Mouse (Mus musculus): ENCODE results near the gene Zic4. TPM values are rescaled to one million over a fixed set of nuclear protein-coding genes. Genes with fewer than 3 reads are reported as not detected.

Zic4 gene
- polyA plus RNA-seq, 1 experiment: not detected

DNA sequence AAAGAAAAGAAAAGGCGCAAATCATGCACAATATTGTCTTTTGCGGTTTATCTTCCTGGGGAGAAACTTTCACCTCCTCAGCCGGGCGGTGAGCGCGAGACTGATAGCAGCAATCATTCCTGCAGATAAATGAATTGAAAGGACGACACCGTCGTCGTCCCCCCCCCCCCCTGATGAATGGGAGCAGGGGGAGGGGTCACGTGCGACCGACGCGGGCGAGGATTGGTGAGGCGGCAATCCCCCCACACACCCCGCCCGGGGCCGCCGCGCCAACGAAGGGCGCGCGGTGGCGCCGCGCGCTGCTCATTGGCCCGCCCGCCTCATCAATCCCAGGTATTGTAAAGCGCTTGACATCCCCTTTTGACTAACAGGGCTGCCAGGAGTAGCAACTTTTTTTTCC lies 3.5 kb downstream of the Zic4 start, which contains the start of gene Zic1:
Zic1 (minus strand) TSS at position 147 of the 400 bp plus-strand sequence.
- no peak within 1 kb of the TSS for H3K27ac ChIP-seq (ENCODE audit: insufficient read depth, low read length)
- no peaks in the 10 kb centered on the region for H3K4me1 ChIP-seq (ENCODE audit: control insufficient read depth, insufficient read depth, low read length)
- peak within 1 kb of the TSS; percentile 38; the same call in 1 of the 2 replicates for H3K9ac ChIP-seq (ENCODE audit: low read depth, poor library complexity, severe bottlenecking)
- peak within 1 kb of the TSS; percentile 56 for H3K4me3 ChIP-seq (ENCODE audit: low read depth, low read length)
- no peaks in the 10 kb centered on the region for H3K9me3 ChIP-seq (replicated peaks; ENCODE audit: control insufficient read depth, insufficient read depth, low read length, poor library complexity, severe bottlenecking)
- H3K36me3 ChIP-seq (ENCODE audit: control insufficient read depth, insufficient read depth, low read length, poor library complexity, severe bottlenecking): no peaks in the 10 kb centered on the region
- no peak for TF ChIP-seq CTCF (IDR thresholded peaks at IDR 0.05; ENCODE audit: low read depth, low read length)
- no peak for TF ChIP-seq POLR2A (IDR thresholded peaks at IDR 0.05; ENCODE audit: insufficient read depth, low read length)
- no peak for TF ChIP-seq EP300 (IDR thresholded peaks at IDR 0.05; ENCODE audit: insufficient read depth, low read depth, low read length)
- peaks cover 46% of the 10 kb centered on the region for H3K27me3 ChIP-seq (ENCODE audit: control insufficient read depth, insufficient read depth, low read length, poor library complexity, severe bottlenecking)

DNA sequence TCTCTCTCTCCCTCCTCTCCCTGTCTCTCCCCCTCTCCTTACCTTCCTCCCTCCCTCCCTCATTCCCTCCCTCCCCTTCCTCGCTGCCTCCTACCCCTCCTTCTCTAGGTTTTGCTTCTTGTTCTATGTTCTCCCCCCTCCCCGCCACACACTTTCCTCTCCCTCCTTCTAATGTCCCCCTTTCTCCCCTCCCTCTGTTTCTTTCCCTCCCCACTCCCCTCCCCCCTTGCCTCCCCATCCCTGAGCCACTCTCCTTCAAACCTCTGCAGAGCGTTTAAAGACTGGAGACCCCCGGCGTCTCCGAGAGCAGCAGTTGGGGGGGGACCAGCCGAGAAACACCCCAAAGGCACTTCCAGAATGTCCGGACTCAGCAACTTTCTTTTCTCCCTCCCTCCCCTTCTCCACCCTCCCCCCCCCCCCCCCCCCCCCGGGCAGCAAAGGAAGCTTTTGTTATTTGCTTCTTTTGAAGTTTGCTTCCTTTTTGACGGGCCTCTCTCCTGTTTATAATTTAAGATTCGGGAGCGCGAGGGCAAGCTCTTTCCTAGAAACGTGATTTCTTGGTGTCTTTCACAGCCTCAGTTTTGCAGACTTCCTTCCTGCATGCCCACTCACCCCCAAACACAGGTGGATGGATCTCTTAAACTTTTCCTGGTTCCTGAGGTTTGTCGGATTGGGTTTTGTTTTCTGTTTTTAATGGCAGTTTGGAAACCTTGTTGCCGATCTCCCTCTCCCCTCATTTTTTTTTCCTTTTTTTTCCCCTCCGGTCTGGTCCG lies 4.2 kb downstream of the Zic4 start:
- Histone ChIP-seq H3K27ac (ENCODE audit: insufficient read depth, low read length) (no peak overlapping the region), H3K9me3 (replicated peaks; ENCODE audit: control insufficient read depth, insufficient read depth, low read length, poor library complexity, severe bottlenecking) (no peaks in the 10 kb centered on the region), H3K9ac (ENCODE audit: low read depth, poor library complexity, severe bottlenecking) (no peak overlapping the region), H3K4me3 (ENCODE audit: low read depth, low read length) (peak overlapping the region; percentile 30; the same call in 1 of the 2 replicates), H3K36me3 (ENCODE audit: control insufficient read depth, insufficient read depth, low read length, poor library complexity, severe bottlenecking) (no peaks in the 10 kb centered on the region), H3K27me3 (ENCODE audit: control insufficient read depth, insufficient read depth, low read length, poor library complexity, severe bottlenecking) (peaks cover 44% of the 10 kb centered on the region), H3K4me1 (ENCODE audit: control insufficient read depth, insufficient read depth, low read length) (no peaks in the 10 kb centered on the region)
- TF ChIP-seq EP300 (IDR thresholded peaks at IDR 0.05; ENCODE audit: insufficient read depth, low read depth, low read length): no peak
- TF ChIP-seq CTCF (IDR thresholded peaks at IDR 0.05; ENCODE audit: low read depth, low read length): no peak
- TF ChIP-seq POLR2A (IDR thresholded peaks at IDR 0.05; ENCODE audit: insufficient read depth, low read length): no peak

DNA sequence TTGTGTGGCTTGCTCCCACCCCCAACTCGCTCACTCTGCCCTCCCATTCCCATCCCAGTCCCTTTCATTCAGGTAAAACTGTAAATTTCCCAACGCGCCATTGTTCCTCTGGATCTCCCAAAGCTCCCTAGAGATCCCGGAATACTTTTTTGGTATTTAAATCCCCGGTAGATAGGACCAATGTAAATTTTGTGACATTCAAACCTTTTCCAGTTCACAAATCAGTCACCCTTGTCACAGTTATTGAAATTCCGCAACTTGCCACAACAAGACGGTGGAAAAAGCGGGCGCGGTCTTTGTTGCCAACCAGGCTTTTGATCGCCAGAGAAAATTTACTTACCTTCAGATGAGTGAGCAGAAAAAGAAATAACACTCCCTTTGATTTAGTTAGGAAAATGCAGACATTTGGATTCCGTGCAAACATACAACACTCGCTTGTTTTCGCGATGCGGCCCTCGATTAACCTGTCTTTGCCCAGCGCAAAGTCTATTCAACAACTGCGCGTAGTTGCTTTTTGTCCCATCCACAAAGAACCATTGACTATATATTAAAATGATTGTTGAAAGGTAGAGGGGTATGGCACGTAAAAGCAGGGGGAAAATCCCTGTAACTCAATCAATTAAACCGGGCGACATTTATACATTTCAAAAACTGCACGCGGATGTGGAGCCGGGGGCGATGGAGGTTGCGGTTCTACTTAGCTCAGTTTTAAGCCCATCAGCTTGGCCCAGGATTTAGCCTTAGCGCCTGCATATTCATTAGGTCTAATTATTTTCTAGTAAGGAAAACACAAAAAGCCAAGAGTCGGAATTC lies 5.0 kb downstream of the Zic4 start:
- Histone ChIP-seq H3K36me3 (ENCODE audit: control insufficient read depth, insufficient read depth, low read length, poor library complexity, severe bottlenecking) (no peaks in the 10 kb centered on the region), H3K9ac (ENCODE audit: low read depth, poor library complexity, severe bottlenecking) (no peak overlapping the region), H3K27ac (ENCODE audit: insufficient read depth, low read length) (no peak overlapping the region), H3K4me3 (ENCODE audit: low read depth, low read length) (no peak overlapping the region), H3K4me1 (ENCODE audit: control insufficient read depth, insufficient read depth, low read length) (no peaks in the 10 kb centered on the region), H3K9me3 (replicated peaks; ENCODE audit: control insufficient read depth, insufficient read depth, low read length, poor library complexity, severe bottlenecking) (no peaks in the 10 kb centered on the region), H3K27me3 (ENCODE audit: control insufficient read depth, insufficient read depth, low read length, poor library complexity, severe bottlenecking) (peaks cover 43% of the 10 kb centered on the region)
- no peak for TF ChIP-seq EP300 (IDR thresholded peaks at IDR 0.05; ENCODE audit: insufficient read depth, low read depth, low read length)
- no peak for TF ChIP-seq CTCF (IDR thresholded peaks at IDR 0.05; ENCODE audit: low read depth, low read length)
- TF ChIP-seq POLR2A (IDR thresholded peaks at IDR 0.05; ENCODE audit: insufficient read depth, low read length): no peak

DNA sequence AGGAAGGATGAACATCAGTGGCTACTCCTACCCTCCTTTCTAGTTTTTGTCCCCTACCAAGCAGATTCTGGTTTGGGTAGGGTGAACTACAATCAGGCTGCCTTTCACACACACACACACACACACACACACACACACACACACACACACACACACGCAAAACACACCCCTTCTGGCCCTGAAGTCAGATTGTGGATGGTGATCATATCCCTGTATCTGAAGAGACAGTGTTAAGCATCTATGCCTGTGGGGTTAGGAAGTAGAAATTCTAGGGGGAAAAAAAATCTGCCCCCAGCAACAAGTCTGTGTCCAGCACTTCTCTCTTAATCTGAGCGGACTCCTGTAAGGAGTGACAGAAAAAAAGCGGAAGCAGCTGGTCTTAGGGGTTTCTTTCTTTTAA lies 5.9 kb downstream of the Zic4 start:
- no peak overlapping the region for H3K4me3 ChIP-seq (ENCODE audit: low read depth, low read length)
- no peaks in the 10 kb centered on the region for H3K36me3 ChIP-seq (ENCODE audit: control insufficient read depth, insufficient read depth, low read length, poor library complexity, severe bottlenecking)
- H3K9ac ChIP-seq (ENCODE audit: low read depth, poor library complexity, severe bottlenecking): no peak overlapping the region
- peaks cover 38% of the 10 kb centered on the region for H3K27me3 ChIP-seq (ENCODE audit: control insufficient read depth, insufficient read depth, low read length, poor library complexity, severe bottlenecking)
- no peaks in the 10 kb centered on the region for H3K9me3 ChIP-seq (replicated peaks; ENCODE audit: control insufficient read depth, insufficient read depth, low read length, poor library complexity, severe bottlenecking)
- H3K27ac ChIP-seq (ENCODE audit: insufficient read depth, low read length): no peak overlapping the region
- H3K4me1 ChIP-seq (ENCODE audit: control insufficient read depth, insufficient read depth, low read length): no peaks in the 10 kb centered on the region
- TF ChIP-seq POLR2A (IDR thresholded peaks at IDR 0.05; ENCODE audit: insufficient read depth, low read length): no peak
- TF ChIP-seq EP300 (IDR thresholded peaks at IDR 0.05; ENCODE audit: insufficient read depth, low read depth, low read length): no peak

DNA sequence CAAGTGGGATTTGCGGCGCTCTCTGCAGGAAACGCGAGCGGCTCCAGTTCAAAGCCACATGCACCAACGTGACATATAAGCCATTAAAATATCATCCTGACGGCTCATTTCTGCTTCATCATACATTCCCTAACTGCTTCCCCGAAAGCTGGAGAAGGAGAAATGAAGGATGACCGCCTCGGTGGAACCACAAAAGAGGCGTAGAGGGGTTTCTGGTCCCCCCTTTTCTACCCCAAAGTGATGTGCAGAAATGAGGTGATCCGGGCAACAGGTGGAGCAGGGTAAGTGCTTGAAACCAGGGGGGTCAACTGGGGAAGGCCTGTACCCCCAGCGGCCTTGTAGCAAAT lies 6.7 kb downstream of the Zic4 start:
- Histone ChIP-seq H3K36me3 (ENCODE audit: control insufficient read depth, insufficient read depth, low read length, poor library complexity, severe bottlenecking) (no peaks in the 10 kb centered on the region), H3K27ac (ENCODE audit: insufficient read depth, low read length) (no peak overlapping the region), H3K4me1 (ENCODE audit: control insufficient read depth, insufficient read depth, low read length) (no peaks in the 10 kb centered on the region), H3K9ac (ENCODE audit: low read depth, poor library complexity, severe bottlenecking) (no peak overlapping the region), H3K4me3 (ENCODE audit: low read depth, low read length) (no peak overlapping the region), H3K9me3 (replicated peaks; ENCODE audit: control insufficient read depth, insufficient read depth, low read length, poor library complexity, severe bottlenecking) (no peaks in the 10 kb centered on the region), H3K27me3 (ENCODE audit: control insufficient read depth, insufficient read depth, low read length, poor library complexity, severe bottlenecking) (peaks cover 38% of the 10 kb centered on the region)
- TF ChIP-seq CTCF (IDR thresholded peaks at IDR 0.05; ENCODE audit: low read depth, low read length): no peak
- TF ChIP-seq POLR2A (IDR thresholded peaks at IDR 0.05; ENCODE audit: insufficient read depth, low read length): no peak
- TF ChIP-seq EP300 (IDR thresholded peaks at IDR 0.05; ENCODE audit: insufficient read depth, low read depth, low read length): no peak
